Mouse (Mus musculus): ENCODE results near the gene Hist2h3b.

DNA sequence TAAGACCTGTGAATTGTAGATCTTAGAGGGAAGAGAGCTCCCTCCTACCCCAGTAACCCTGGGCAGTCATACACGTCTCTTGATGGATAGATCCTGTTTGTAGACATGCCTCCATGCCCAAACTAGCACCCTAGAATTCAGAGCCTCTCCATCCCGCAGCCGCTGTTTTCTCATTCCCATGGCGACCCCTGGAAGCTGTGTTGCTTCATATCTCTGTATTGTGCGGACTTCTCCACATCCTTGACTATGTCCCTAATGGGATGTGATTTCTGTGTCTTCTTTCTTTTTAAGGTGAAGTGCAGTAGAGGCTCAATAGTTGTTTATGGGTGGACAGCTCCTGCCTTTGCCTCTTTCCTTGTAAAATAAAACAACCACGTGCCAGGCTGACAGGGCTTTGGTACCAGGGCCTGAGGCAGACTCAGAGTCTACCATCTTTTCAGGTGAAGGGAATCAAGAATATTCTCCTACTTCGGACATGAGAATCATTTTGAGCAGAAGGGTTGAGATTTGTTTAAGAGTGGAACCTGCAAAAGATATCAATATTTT lies 4.0 kb upstream of the Hist2h3b start:
- TF ChIP-seq GATA1 (IDR thresholded peaks at IDR 0.05; ENCODE audit: low read length): no peak
- no peak for TF ChIP-seq TAL1 (IDR thresholded peaks at IDR 0.05; ENCODE audit: low read length)
